Mouse (Mus musculus) forebrain, embryonic 10.5 days (tissue): Measurements from ENCODE around the gene Mapkapk3. TPM values are rescaled to one million over a fixed set of nuclear protein-coding genes. Genes with fewer than 3 reads are reported as not detected.

Experiments used
- DNase-seq: peaks from one replicate; pipeline ENCODE4 v3.0.0-alpha.2; 2017; ENCODE audit warnings: low spot score; ENCODE audit errors: extremely low spot score
- H3K27ac ChIP-seq: fragments of 300-500 bp; sonication (generic); 2 replicates; pipeline ENCODE4 v1.5.1; 2016; ENCODE audit warnings: mild to moderate bottlenecking
- H3K27me3 ChIP-seq: fragments of 300-500 bp; sonication (generic); 2 replicates; pipeline ENCODE4 v1.6.1; 2016; ENCODE audit warnings: mild to moderate bottlenecking; ENCODE audit not compliant: poor library complexity, severe bottlenecking
- H3K36me3 ChIP-seq: fragments of 300-500 bp; sonication (generic); replicated peaks from 2 replicates; pipeline ENCODE4 v1.6.1; 2016; ENCODE audit warnings: mild to moderate bottlenecking, moderate library complexity
- H3K4me1 ChIP-seq: fragments of 300-500 bp; sonication (generic); 2 replicates; pipeline ENCODE4 v1.6.1; 2016
- H3K4me3 ChIP-seq: fragments of 300-500 bp; sonication (generic); 2 replicates; pipeline ENCODE4 v1.5.1; 2016; ENCODE audit warnings: mild to moderate bottlenecking, moderate library complexity
- H3K9me3 ChIP-seq: fragments of 300-500 bp; sonication (generic); 2 replicates; pipeline ENCODE4 v1.6.1; 2016; ENCODE audit warnings: mild to moderate bottlenecking, moderate library complexity
- WGBS: fragments of 180-500 bp; shearing (Covaris S2); methylation state at CpG from one replicate; pipeline ENCODE4 v1.1.7; 2016; 5-methylcytosine and 5-hydroxymethylcytosine counted together
- polyA plus RNA-seq: library from polyadenylated mRNA; unstranded; fragments of >200 nt; fragmentation: Nextera tagmentation; extraction: Ambion mirVana; gene quantifications from 2 replicates; pipeline ENCODE4 v1.2.1, GENCODE M21; 2016

Mapkapk3 gene
- polyA plus RNA-seq, 1 experiment from 2014 or later: 5.9 TPM

- no peaks in the 10 kb centered on the region for H3K36me3 ChIP-seq
- WGBS: 87% methylated on average over 14 of the region's 14 CpGs
- H3K9me3 ChIP-seq: no peaks in the 10 kb centered on the region
- no peak for DNase-seq
- no peak overlapping the region for H3K4me3 ChIP-seq
- no peak overlapping the region for H3K27ac ChIP-seq
- H3K4me1 ChIP-seq: peaks cover 18% of the 10 kb centered on the region
- no peaks in the 10 kb centered on the region for H3K27me3 ChIP-seq
Measured at GRCm38 (mm10) chr9:107250416-107251337, 39.0 kb downstream of the Mapkapk3 start.

GRCm38 (mm10) chr9:107249154-107249553 is 40.5 kb downstream of the Mapkapk3 start:
- H3K27me3 ChIP-seq: no peaks in the 10 kb centered on the region
- DNase-seq: no peak
- H3K36me3 ChIP-seq: no peaks in the 10 kb centered on the region
- H3K4me1 ChIP-seq: peaks cover 11% of the 10 kb centered on the region; the same call in 1 of the 2 replicates
- H3K4me3 ChIP-seq: no peak overlapping the region
- WGBS: 83% methylated on average over 6 of the region's 6 CpGs
- no peak overlapping the region for H3K27ac ChIP-seq
- H3K9me3 ChIP-seq: no peaks in the 10 kb centered on the region

- no peaks in the 10 kb centered on the region for H3K36me3 ChIP-seq
- no peak overlapping the region for H3K27ac ChIP-seq
- no peaks in the 10 kb centered on the region for H3K27me3 ChIP-seq
- H3K9me3 ChIP-seq: no peaks in the 10 kb centered on the region
- H3K4me3 ChIP-seq: no peak overlapping the region
- DNase-seq: no peak
- WGBS: 70% methylated on average over 4 of the region's 4 CpGs
- H3K4me1 ChIP-seq: 0 out of 2 replicates have a peak, but pooled peaks cover 5% of the 10 kb centered on the region
Measured at GRCm38 (mm10) chr9:107246170-107246569, 43.5 kb downstream of the Mapkapk3 start.

- H3K4me1 ChIP-seq: 0 out of 2 replicates have a peak, but pooled peaks cover 5% of the 10 kb centered on the region
- no peak overlapping the region for H3K4me3 ChIP-seq
- H3K9me3 ChIP-seq: no peaks in the 10 kb centered on the region
- no peaks in the 10 kb centered on the region for H3K36me3 ChIP-seq
- 85% methylated on average over 4 of the region's 4 CpGs for WGBS
- H3K27me3 ChIP-seq: no peaks in the 10 kb centered on the region
- no peak overlapping the region for H3K27ac ChIP-seq
- DNase-seq: no peak
Measured at GRCm38 (mm10) chr9:107245311-107245710, 44.4 kb downstream of the Mapkapk3 start.

- Histone ChIP-seq H3K27ac (no peak overlapping the region), H3K9me3 (no peaks in the 10 kb centered on the region), H3K4me3 (no peak overlapping the region), H3K4me1 (peaks cover 11% of the 10 kb centered on the region), H3K36me3 (no peaks in the 10 kb centered on the region), H3K27me3 (peaks cover 80% of the 10 kb centered on the region)
- WGBS: 68% methylated on average over 5 of the region's 5 CpGs
- DNase-seq: no peak
Measured at GRCm38 (mm10) chr9:107236151-107236550, 53.5 kb downstream of the Mapkapk3 start.

GRCm38 (mm10) chr9:107235261-107235660 is 54.4 kb downstream of the Mapkapk3 start:
- DNase-seq: no peak
- Histone ChIP-seq H3K27ac (no peak overlapping the region), H3K27me3 (peaks cover 89% of the 10 kb centered on the region), H3K4me1 (peaks cover 17% of the 10 kb centered on the region), H3K9me3 (no peaks in the 10 kb centered on the region), H3K36me3 (no peaks in the 10 kb centered on the region), H3K4me3 (no peak overlapping the region)
- 75% methylated on average over 5 of the region's 5 CpGs for WGBS

GRCm38 (mm10) chr9:107232140-107232539 is 57.5 kb downstream of the Mapkapk3 start:
- no peaks in the 10 kb centered on the region for H3K9me3 ChIP-seq
- no peaks in the 10 kb centered on the region for H3K36me3 ChIP-seq
- H3K27me3 ChIP-seq: peaks cover 93% of the 10 kb centered on the region
- DNase-seq: no peak
- peaks cover 21% of the 10 kb centered on the region for H3K4me1 ChIP-seq
- H3K27ac ChIP-seq: peak overlapping the region; percentile 88
- H3K4me3 ChIP-seq: peak overlapping the region; percentile 84
- 24% methylated on average over 9 of the region's 9 CpGs for WGBS

- peak; percentile 60 for DNase-seq
Measured at GRCm38 (mm10) chr9:107231539-107232139, 58.0 kb downstream of the Mapkapk3 start, which contains the start of gene Dock3. TSS of gene Dock3 (minus strand) at chr9:107231909.

GRCm38 (mm10) chr9:107230991-107231538 is 58.6 kb downstream of the Mapkapk3 start:
- peak overlapping the region; percentile 84 for H3K4me3 ChIP-seq
- WGBS: 1% methylated on average over 46 of the region's 50 CpGs
- H3K9me3 ChIP-seq: no peaks in the 10 kb centered on the region
- peaks cover 86% of the 10 kb centered on the region for H3K27me3 ChIP-seq
- H3K4me1 ChIP-seq: peaks cover 21% of the 10 kb centered on the region
- H3K27ac ChIP-seq: peak overlapping the region; percentile 88
- no peaks in the 10 kb centered on the region for H3K36me3 ChIP-seq
- DNase-seq: peak; percentile 52

More at GRCm38 (mm10) chr9:107231539-107232139, 58.0 kb downstream of the Mapkapk3 start, which contains the start of gene Dock3:
- WGBS: 0% methylated on average over 67 of the region's 87 CpGs
- H3K27ac ChIP-seq: peak within 1 kb of the TSS; percentile 88
- H3K4me3 ChIP-seq: peak within 1 kb of the TSS; percentile 84
- H3K9me3 ChIP-seq: no peaks in the 10 kb centered on the region
- H3K27me3 ChIP-seq: peaks cover 92% of the 10 kb centered on the region
- H3K4me1 ChIP-seq: peaks cover 21% of the 10 kb centered on the region
- H3K36me3 ChIP-seq: no peaks in the 10 kb centered on the region

GRCm38 (mm10) chr9:107224597-107224996 is 65.1 kb downstream of the Mapkapk3 start:
- no peak overlapping the region for H3K27ac ChIP-seq
- H3K27me3 ChIP-seq: peaks cover 21% of the 10 kb centered on the region
- H3K36me3 ChIP-seq: no peaks in the 10 kb centered on the region
- H3K4me1 ChIP-seq: no peaks in the 10 kb centered on the region
- WGBS: 67% methylated on average over 1 of the region's 1 CpGs
- H3K4me3 ChIP-seq: no peak overlapping the region
- H3K9me3 ChIP-seq: no peaks in the 10 kb centered on the region
- no peak for DNase-seq
